Mouse (Mus musculus) heart, postnatal 25 days (tissue): ENCODE results near the gene Nrbf2. TPM values are rescaled to one million over a fixed set of nuclear protein-coding genes. Genes with fewer than 3 reads are reported as not detected.

Experiments
- DNase-seq: peaks from one replicate; pipeline ENCODE4 v3.0.0; 2022; ENCODE audit warnings: low spot score
- intact Hi-C: fragments of 180-260 bp; cut with DNase I; formaldehyde crosslinking; loops from one replicate; pipeline ENCODE4 v1.15.1; 2025
- total RNA-seq, 2 experiments: library from RNA; stranded (reverse); gene quantifications; 2 replicates each; pipeline ENCODE4 v1.2.3; 2021

The Nrbf2 gene
- total RNA-seq, 2 experiments from 2014 or later, result 6.9 to 8.6 TPM

DNA sequence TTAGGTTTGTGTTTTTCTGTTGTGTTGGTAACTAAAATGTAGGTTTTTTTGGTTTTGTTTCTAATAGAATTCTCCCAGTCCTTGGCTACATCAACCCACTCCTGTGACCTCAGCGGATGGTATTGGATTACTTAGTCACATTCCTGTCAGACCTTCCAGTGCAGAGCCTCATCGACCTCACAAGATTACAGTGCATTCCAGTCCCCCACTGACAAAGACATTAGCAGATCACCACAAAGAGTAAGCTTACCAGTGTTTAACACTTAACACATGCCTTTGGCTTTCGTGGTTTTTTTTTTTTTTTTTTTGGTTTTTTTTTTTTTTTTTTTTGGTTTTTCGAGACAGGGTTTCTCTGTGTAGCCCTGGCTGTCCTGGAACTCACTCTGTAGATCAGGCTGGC lies 61.2 kb downstream of the Nrbf2 start:
- intact Hi-C loops, result no loop called here
- DNase-seq, result no peak

DNA sequence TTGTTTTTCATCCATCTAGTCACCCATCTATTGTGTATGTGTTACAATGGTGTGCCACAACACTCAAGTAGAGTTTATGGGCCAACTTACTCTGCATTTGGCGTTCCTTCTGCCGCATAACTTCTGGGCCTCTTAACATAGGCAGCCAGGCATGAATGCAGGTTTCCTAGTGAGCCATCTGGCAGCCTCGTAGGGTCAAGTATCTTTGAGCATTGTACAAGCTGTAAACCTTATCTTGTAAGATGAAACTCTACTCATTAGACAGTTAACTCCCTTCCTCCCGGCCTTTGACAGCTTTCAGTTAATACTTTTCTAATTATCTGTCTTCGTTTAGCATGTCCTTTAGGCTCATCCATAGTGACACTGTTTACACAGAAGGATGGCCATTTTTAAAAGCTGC lies 63.8 kb downstream of the Nrbf2 start:
- intact Hi-C loops, result no loop called here
- no peak for DNase-seq

DNA sequence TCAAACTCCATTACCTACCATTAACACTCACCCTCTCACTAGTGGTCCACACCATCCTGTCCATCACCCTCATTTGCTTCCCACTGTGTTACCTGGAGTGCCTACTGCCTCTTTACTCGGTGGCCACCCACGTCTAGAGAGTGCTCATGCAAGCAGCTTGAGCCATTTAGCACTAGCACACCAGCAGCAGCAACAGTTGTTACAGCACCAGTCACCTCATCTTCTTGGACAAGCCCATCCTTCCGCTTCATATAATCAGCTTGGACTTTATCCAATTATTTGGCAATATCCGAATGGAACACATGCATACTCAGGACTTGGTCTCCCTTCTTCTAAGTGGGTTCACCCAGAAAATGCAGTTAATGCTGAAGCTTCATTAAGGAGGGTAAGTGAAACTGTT lies 64.9 kb downstream of the Nrbf2 start:
- intact Hi-C loops, result no loop called here
- no peak for DNase-seq

DNA sequence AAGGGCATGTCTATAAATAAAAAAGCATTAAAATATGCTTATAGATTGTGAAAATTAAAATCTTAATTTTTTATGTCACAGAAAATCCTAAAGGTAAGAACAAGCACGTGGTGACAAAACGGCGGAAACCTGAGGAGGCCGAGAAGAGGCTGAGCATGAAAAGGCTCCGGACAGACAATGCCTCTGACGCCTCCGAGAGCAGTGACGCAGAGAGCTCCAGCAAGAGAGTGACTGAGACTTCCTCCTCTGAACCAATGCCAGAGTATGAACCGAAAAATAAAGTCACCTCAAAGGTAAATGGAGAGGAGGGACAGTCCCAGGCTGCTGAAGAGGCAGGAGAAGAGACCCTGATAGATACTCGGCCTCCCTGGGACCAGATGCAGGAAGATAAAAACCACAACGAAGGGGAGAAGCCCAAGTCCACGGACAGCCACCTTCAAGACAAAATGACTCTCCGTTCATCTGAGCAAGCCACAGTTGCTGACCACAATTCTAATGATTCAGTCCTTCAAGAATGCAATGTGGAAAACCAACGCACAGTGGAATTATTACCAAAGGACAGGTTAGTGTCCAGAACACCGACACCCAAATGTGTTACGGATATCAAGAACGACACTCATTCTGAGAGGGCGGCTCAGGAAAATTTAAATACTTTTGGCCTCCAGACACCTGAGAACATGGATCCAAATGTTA lies 66.1 kb downstream of the Nrbf2 start:
- intact Hi-C loops, result loop anchor here (5.0 kb wide), 1 partner anchor 312 kb away; no protein-coding TSS in a partner anchor
- DNase-seq, result no peak

DNA sequence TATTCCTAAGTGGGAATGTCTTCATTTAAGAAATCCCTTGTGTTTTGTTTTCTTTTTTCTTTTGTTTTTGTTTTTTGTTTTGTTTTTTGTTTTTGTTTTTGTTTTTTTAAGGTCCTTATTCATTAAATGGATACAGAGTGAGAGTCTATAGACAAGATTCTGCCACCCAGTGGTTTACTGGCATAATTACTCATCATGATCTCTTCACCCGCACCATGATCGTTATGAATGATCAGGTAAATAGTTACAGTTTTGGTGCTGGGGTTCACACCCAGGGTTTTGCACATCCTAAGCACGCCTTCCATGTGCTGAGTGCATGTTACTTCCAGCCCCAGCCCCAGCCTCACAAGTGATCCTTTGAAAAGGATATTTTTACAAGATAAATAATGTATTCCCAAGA lies 68.2 kb downstream of the Nrbf2 start:
- DNase-seq, result no peak
- intact Hi-C loops, result loop anchor here (5.0 kb wide), 1 partner anchor 310 kb away; no protein-coding TSS in a partner anchor

Other genes with a start within 250 kb of the Nrbf2 start
- gene Jmjd1c, start 189.2 kb downstream of the Nrbf2 start, total RNA-seq, result 10 to 100 TPM; 38.5 to 40.9 TPM
- gene Reep3, start 188.4 kb downstream of the Nrbf2 start, total RNA-seq, result 10 to 100 TPM; 21.4 to 22.9 TPM